8 mouse cellular contexts compared by ENCODE assay signal in genomic region chr11:30771267-30771903, GRCm38 (mm10). TPM values are rescaled to one million over a fixed set of nuclear protein-coding genes. Genes with fewer than 3 reads are reported as not detected.
DNase-seq lines count a peak whose midpoint lies in the region; ATAC-seq lines count a peak whose summit lies in the region.

Gene Psme4, plus strand, starts transcription at chr11:30771726.

- H3K4me2 ChIP-seq in intestine, embryonic 14.5 days (ENCODE audit: low read length): peak within 1 kb of the TSS; percentile 83

- H3K9me3 ChIP-seq in intestine, embryonic 14.5 days (ENCODE audit: control insufficient read depth, low read length): no peaks in the 10 kb centered on the region

- WGBS in intestine, embryonic 14.5 days: under 1% methylated on average over 39 of the region's 43 CpGs

- peaks cover 14% of the 10 kb centered on the region for H3K4me1 ChIP-seq in intestine, embryonic 14.5 days (replicated peaks; ENCODE audit: control insufficient read depth, insufficient read depth, low read length)

- intact Hi-C loops in left cerebral cortex, postnatal 14 days (cut with DNase I): no loop called here

- peak within 1 kb of the TSS; percentile 91 for H3K27ac ChIP-seq in intestine, embryonic 14.5 days (ENCODE audit: low read depth)

- DNase-seq in adrenal gland, adult (ENCODE audit: inconsistent age in 2 of 2, low spot score in 1 of 2): peak; percentile 96 to 98
- peak; percentile 96 for DNase-seq in embryo, embryonic 10.5 days (ENCODE audit: low spot score)
- DNase-seq in gastrocnemius, postnatal 25 days: peak; percentile 95
- peak; percentile 97 for DNase-seq in intestine, embryonic 14.5 days (ENCODE audit: low spot score)
- peak; percentile 92 to 94 for DNase-seq in left cerebral cortex, postnatal 14 days (ENCODE audit: low spot score in 2 of 2)
- peak; percentile 96 for DNase-seq in mesoderm, embryonic 11.5 days (ENCODE audit: low read depth, low spot score)
- peak; percentile 90 to 91 for DNase-seq in right cerebral cortex, postnatal 36 days (ENCODE audit: low spot score in 2 of 2)
- peak; percentile 93 for DNase-seq in yolk sac, embryonic 10.5 days (ENCODE audit: low spot score)

- no peaks in the 10 kb centered on the region for H3K36me3 ChIP-seq in intestine, embryonic 14.5 days (ENCODE audit: control insufficient read depth, insufficient read depth, low read length)

- H3K9ac ChIP-seq in intestine, embryonic 14.5 days (ENCODE audit: low read length): peak within 1 kb of the TSS; percentile 97

- peak within 1 kb of the TSS; percentile 91 for H3K4me3 ChIP-seq in intestine, embryonic 14.5 days (ENCODE audit: low read depth, low read length)

- peak; percentile 98 for ATAC-seq in intestine, embryonic 14.5 days (replicated peaks; ENCODE audit: low FRiP score, low TSS enrichment, low read depth)

- H3K27me3 ChIP-seq in intestine, embryonic 14.5 days (replicated peaks; ENCODE audit: control insufficient read depth, insufficient read depth, low read length): no peaks in the 10 kb centered on the region

RNA-seq across cellular contexts. Expression of gene Psme4, which starts in this region (rescaled TPM):
- 100 to 1,000 TPM; 134 to 156 TPM for total RNA-seq in gastrocnemius, postnatal 25 days (2021)
- polyA plus RNA-seq in intestine, embryonic 14.5 days (2014; fragmentation: Nextera tagmentation; extraction: Ambion mirVana): 26.1 and 29.3 TPM in 2 replicates
- 10 to 100 TPM; 49.5 to 53.0 TPM for total RNA-seq in left cerebral cortex, postnatal 14 days (2021)

Comparison
In these comparisons a context has a peak if more than half of its experiments do, and no peak if none do; other contexts are left out.
1. Peak in every context shown above with its lines: DNase-seq, ATAC-seq, H3K4me3 ChIP-seq and H3K27ac ChIP-seq.